Mouse (Mus musculus) spleen, adult 2 months (tissue): ENCODE results near the gene Msmo1. TPM values are rescaled to one million over a fixed set of nuclear protein-coding genes. Genes with fewer than 3 reads are reported as not detected.

ENCODE experiments used
- DNase-seq, 2 experiments: peaks; one replicate each; pipeline versions ENCODE4 v3.0.0 to v3.0.0-alpha.2; 2012 to 2021; ENCODE audit warnings: low spot score in 2 of 2, low read depth in 1 of 2
- H3K27ac ChIP-seq: fragments of 200-500 bp; 2 replicates; pipeline ENCODE4 v1.5.1; 2012; ENCODE audit warnings: low read length, inconsistent platforms; ENCODE audit not compliant: insufficient read depth
- H3K27me3 ChIP-seq: fragments of 200-500 bp; 2 replicates; pipeline ENCODE4 v1.6.1; 2012; ENCODE audit warnings: mild to moderate bottlenecking, moderate library complexity, low read length, inconsistent platforms; ENCODE audit not compliant: control insufficient read depth, insufficient read depth
- H3K36me3 ChIP-seq: fragments of 200-500 bp; 2 replicates; pipeline ENCODE4 v1.6.1; 2012; ENCODE audit warnings: mild to moderate bottlenecking, low read length, inconsistent platforms; ENCODE audit not compliant: control insufficient read depth, insufficient read depth
- H3K4me1 ChIP-seq: fragments of 200-500 bp; 2 replicates; pipeline ENCODE4 v1.6.1; 2011; ENCODE audit warnings: inconsistent platforms; ENCODE audit not compliant: control insufficient read depth, insufficient read depth, insufficient read length
- H3K4me3 ChIP-seq: fragments of 200-500 bp; 2 replicates; pipeline ENCODE4 v1.5.1; 2011; ENCODE audit warnings: mild to moderate bottlenecking, inconsistent platforms; ENCODE audit not compliant: insufficient read depth, insufficient read length; ENCODE audit errors: extremely low read depth
- CTCF ChIP-seq: fragments of 200-500 bp; IDR thresholded peaks from 2 replicates; pipeline ENCODE4 v1.5.1; 2011; ENCODE audit warnings: mild to moderate bottlenecking, inconsistent platforms; ENCODE audit not compliant: insufficient read depth, insufficient read length, insufficient replicate concordance; ENCODE audit errors: extremely low read depth
- POLR2A ChIP-seq: fragments of 200-500 bp; IDR thresholded peaks from 2 replicates; pipeline ENCODE4 v1.6.1; 2011; ENCODE audit warnings: low read depth, low read length, inconsistent platforms
- WGBS: fragments of 180-500 bp; shearing (Covaris S2); methylation state at CpG from one replicate; pipeline ENCODE4 v1.1.7; 2018; 5-methylcytosine and 5-hydroxymethylcytosine counted together
- polyA plus RNA-seq: library from polyadenylated mRNA; depleted of rRNA; stranded (reverse); fragments of >200 nt; gene quantifications from 2 replicates; pipeline ENCODE4 v1.2.3, GENCODE M21; 2012

The Msmo1 gene
- polyA plus RNA-seq, 1 experiment, result 4.4 TPM

DNA sequence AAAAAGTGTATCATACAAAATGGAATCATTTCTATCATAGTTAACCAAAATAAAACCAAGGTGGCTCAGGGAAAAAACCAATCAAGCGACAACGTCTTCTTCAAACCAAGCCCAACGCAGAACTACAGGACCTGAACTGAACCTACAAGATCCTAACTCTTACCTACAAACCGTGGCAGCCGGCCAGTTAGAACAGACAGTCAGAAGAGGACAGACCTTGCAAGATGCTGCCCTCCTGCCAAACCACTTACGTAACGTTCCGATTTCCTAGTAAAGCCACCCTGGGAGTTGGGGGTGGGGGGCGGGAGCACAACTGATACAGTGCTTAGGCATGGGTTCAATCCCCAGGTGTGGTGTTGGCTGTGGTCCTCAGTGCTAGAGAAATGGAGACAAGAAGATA, 33.5 kb upstream of the Msmo1 start:
- whole genome bisulfite sequencing, result 95% methylated on average over 9 of the region's 9 CpGs
- H3K36me3 ChIP-seq, result no peaks in the 10 kb centered on the region
- H3K27ac ChIP-seq, result no peak overlapping the region
- H3K4me3 ChIP-seq, result no peak overlapping the region
- DNase-seq, result no peak
- H3K4me1 ChIP-seq, result no peaks in the 10 kb centered on the region; the same call in 1 of the 2 replicates
- no peak for TF ChIP-seq CTCF
- no peak for TF ChIP-seq POLR2A
- H3K27me3 ChIP-seq, result no peaks in the 10 kb centered on the region

DNA sequence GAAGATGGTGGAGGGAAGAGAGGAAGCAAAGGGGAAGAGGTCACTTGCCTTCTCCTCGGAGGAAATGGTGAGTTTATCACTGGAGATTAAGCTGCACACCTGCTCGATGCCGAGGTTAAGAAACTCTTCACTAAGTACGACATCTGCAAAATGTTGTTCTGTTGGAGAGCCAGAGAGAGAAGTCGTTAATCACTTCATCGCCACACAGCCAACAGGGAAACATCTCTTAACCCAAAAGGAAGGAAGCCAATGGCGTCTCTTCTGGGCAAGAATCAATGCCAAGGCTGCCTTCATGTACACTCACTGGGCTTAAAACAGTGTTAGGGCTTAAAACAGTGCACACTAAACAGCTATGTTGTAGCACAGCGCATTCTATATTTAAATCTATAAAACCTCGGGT, 30.5 kb upstream of the Msmo1 start:
- Histone ChIP-seq H3K27me3 (no peaks in the 10 kb centered on the region), H3K4me1 (no peaks in the 10 kb centered on the region; the same call in 1 of the 2 replicates), H3K27ac (no peak overlapping the region), H3K36me3 (0 out of 2 replicates have a peak, but pooled peaks cover 5% of the 10 kb centered on the region), H3K4me3 (no peak overlapping the region)
- 24% methylated on average over 9 of the region's 9 CpGs for WGBS
- TF ChIP-seq CTCF (no peak), POLR2A (no peak)
- no peak for DNase-seq

DNA sequence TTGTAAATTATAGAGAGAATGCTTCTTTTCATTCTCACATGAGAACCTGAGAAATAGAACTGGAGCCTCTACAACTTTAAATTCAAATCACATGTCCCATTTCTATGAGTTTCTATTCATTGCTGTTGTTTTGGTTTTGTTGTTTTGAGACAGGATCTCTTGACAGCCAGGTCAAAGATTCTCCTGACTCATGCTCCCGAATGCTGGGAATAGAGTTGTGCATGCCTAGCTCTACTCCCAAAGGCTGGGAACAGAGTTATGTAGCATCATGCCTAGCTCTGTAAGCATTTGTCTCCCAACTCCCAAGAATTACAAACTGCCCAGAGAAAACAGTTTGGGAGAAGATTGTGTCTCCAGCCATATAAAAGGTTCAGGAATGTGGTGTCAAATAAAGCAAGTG, 29.2 kb upstream of the Msmo1 start:
- WGBS, result 95% methylated on average over 1 of the region's 1 CpGs
- no peak for DNase-seq
- no peak overlapping the region for H3K27ac ChIP-seq
- no peak for TF ChIP-seq CTCF
- no peak for TF ChIP-seq POLR2A
- peaks cover 8% of the 10 kb centered on the region; the same call in 1 of the 2 replicates for H3K36me3 ChIP-seq
- H3K27me3 ChIP-seq, result no peaks in the 10 kb centered on the region
- no peak overlapping the region for H3K4me3 ChIP-seq
- no peaks in the 10 kb centered on the region; the same call in 1 of the 2 replicates for H3K4me1 ChIP-seq

DNA sequence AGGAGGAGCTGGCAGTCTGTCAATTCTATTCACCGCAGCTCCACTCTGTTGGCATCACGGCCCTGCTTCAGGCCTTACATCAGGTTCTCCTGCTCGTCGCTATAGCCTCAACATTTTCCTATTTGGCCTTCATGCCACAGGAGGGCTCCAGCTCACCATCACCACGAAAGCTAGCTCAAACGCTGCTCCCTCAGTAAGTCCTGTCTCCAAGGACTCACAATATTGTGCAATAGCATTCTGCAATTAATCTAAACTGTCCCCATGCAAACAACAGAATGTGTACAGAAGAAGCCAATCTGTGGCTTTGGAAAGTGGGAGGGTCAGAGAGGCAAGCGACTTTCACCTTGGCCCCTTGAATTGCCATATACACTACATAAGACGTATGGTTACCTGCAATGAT, 27.8 kb upstream of the Msmo1 start:
- H3K36me3 ChIP-seq, result peaks cover 9% of the 10 kb centered on the region; the same call in 1 of the 2 replicates
- TF ChIP-seq CTCF (no peak), POLR2A (no peak)
- no peak overlapping the region for H3K27ac ChIP-seq
- H3K27me3 ChIP-seq, result no peaks in the 10 kb centered on the region
- 85% methylated on average over 8 of the region's 8 CpGs for WGBS
- no peak overlapping the region for H3K4me3 ChIP-seq
- H3K4me1 ChIP-seq, result no peaks in the 10 kb centered on the region; the same call in 1 of the 2 replicates
- DNase-seq, result no peak

DNA sequence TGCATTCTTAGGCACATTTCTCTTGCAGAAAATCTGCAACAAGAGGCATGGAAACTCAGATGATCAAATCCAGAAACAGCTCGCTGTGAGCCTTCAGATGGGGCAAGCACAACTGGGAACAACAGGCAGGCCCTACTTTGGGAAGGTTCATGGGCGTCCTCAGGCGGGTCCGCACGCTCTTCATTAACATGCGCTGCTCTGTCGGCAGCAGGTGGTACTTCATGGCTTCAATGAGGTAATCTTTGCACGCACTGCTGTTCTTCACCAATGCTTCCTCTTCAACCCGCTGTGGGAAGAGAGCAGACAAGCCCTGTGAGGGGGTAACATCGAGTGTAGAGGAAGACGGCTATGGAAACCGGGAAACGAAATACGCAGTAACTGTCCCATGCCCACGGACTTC, 24.4 kb upstream of the Msmo1 start:
- WGBS, result 95% methylated on average over 15 of the region's 15 CpGs
- Histone ChIP-seq H3K27ac (no peak overlapping the region), H3K27me3 (no peaks in the 10 kb centered on the region), H3K36me3 (peaks cover 14% of the 10 kb centered on the region; the same call in 1 of the 2 replicates), H3K4me1 (no peaks in the 10 kb centered on the region), H3K4me3 (no peak overlapping the region)
- no peak for TF ChIP-seq CTCF
- no peak for TF ChIP-seq POLR2A
- no peak for DNase-seq

DNA sequence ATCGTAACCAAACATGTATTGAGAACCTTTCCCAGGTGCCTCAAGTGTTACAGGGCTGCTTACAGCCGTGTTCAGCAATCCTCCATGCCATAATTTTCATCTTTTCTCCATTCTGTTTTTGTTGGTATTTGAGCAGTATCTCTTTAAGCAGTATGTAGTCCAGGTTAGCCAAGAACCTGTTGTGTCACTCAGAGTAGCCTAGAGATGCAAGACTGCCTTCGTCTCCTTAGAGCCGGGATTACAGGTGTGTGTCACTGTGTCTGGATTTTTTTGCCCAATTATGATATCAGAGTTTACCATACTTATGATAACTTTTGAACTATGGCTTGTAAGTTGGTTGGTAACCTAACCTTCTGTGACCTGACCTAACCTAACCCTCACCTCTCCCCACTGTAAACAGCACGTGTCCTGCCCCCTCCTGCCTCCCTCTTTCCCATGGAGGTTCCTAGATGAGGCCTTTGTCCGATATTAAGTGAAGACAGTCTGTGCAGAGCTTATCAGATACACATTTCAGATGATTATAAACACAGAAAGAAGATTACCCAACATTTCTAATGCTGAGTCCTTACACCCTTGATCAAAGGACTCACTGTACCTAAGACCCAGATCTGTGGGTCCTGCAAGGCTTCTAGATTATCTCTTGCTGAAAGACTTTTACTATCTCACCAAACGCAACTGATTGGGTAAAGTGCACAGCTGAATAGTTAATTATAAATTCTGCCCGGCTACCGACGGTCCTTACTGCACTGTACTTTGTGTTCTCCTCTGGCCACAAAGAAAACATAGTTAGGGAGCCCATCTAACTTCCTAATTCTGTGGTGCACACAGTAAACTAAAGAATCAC, 12.8 kb upstream of the Msmo1 start:
- no peaks in the 10 kb centered on the region for H3K27me3 ChIP-seq
- TF ChIP-seq CTCF (no peak), POLR2A (no peak)
- DNase-seq, result no peak
- H3K27ac ChIP-seq, result no peak overlapping the region
- H3K4me3 ChIP-seq, result no peak overlapping the region
- H3K36me3 ChIP-seq, result peaks cover 3% of the 10 kb centered on the region; the same call in 1 of the 2 replicates
- H3K4me1 ChIP-seq, result no peaks in the 10 kb centered on the region
- WGBS, result 91% methylated on average over 10 of the region's 10 CpGs

DNA sequence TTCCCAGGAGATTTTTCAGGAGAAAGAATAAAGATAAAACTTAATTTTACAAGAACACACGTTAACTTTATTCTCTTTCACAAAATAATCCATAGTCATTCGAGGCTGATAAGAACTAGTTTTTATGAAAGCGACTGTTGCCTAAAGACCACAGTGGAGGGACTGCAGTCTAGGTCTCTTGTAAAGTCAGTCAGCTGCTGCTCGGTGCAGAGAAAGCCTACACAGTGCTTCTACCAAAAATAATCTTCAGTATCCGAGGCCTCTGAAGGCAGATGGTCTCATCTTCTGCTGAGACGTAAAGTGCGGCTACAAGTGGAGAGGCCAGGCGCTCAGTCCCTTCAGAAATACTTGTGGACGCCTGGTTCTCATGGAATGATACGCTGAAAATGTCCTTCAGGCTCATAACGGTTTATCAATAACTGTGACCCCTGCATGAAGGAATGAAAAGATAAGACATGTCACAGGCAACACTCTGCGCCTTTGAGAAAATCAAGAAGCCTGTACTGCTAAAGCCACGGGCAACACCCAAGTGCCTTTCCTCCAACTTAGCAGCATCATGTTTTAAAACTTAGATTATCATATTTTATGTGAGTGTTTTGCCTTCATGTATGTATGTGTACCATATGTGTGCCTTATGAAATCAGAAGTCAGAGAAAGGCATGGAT, 7.1 kb upstream of the Msmo1 start:
- Histone ChIP-seq H3K4me1 (no peaks in the 10 kb centered on the region), H3K27me3 (no peaks in the 10 kb centered on the region), H3K36me3 (no peaks in the 10 kb centered on the region; the same call in 1 of the 2 replicates), H3K4me3 (no peak overlapping the region), H3K27ac (no peak overlapping the region)
- no peak for DNase-seq
- TF ChIP-seq CTCF (no peak), POLR2A (no peak)
- 83% methylated on average over 13 of the region's 13 CpGs for whole genome bisulfite sequencing
